Mouse (Mus musculus) liver, embryonic 14.5 days (tissue): Measurements from ENCODE around the gene Mark2. TPM values are rescaled to one million over a fixed set of nuclear protein-coding genes. Genes with fewer than 3 reads are reported as not detected.
A peak's percentile ranks its signal among the peaks of the same experiment; 100 is the strongest.

Experiments
- ATAC-seq: fragments of 200-750 bp; cut with Nextera tagmentation; 2 replicates; pipeline ENCODE4 v1.8.0; 2017; ENCODE audit warnings: moderate number of reproducible peaks, mild to moderate bottlenecking, moderate library complexity; ENCODE audit not compliant: insufficient read depth
- DNase-seq, 3 experiments: peaks; one replicate each; pipeline ENCODE4 v3.0.0-alpha.2; 2012 to 2013; ENCODE audit warnings: low read depth in 3 of 3, low spot score in 3 of 3
- H3K27ac ChIP-seq: fragments of 300-500 bp; sonication (generic); 2 replicates; pipeline ENCODE4 v1.5.1; 2014; ENCODE audit warnings: moderate library complexity, mild to moderate bottlenecking, control low read depth, inconsistent platforms
- H3K27me3 ChIP-seq: fragments of 300-500 bp; sonication (generic); 2 replicates; pipeline ENCODE4 v1.6.1; 2014; ENCODE audit warnings: mild to moderate bottlenecking, low read length, moderate library complexity; ENCODE audit not compliant: control insufficient read depth, insufficient read depth
- H3K36me3 ChIP-seq: fragments of 300-500 bp; sonication (generic); replicated peaks from 2 replicates; pipeline ENCODE4 v1.6.1; 2014; ENCODE audit warnings: low read depth; ENCODE audit not compliant: control insufficient read depth, insufficient read depth
- H3K4me1 ChIP-seq, 2 experiments: fragments of 200-500 bp in 1 of 2; fragments of 300-500 bp in 1 of 2; sonication (generic) in 1 of 2; replicated peaks; 2 replicates each; pipeline ENCODE4 v1.6.1; 2012 to 2014; ENCODE audit warnings: antibody characterized with exemption in 1 of 2, inconsistent platforms in 1 of 2, low read length in 1 of 2; ENCODE audit not compliant: control insufficient read depth in 2 of 2, insufficient read depth in 2 of 2
- H3K4me2 ChIP-seq: fragments of 300-500 bp; sonication (generic); 2 replicates; pipeline ENCODE4 v1.6.1; 2014; ENCODE audit warnings: low read depth, mild to moderate bottlenecking, control low read depth, moderate library complexity
- H3K4me3 ChIP-seq, 2 experiments: fragments of 200-500 bp in 1 of 2; fragments of 300-500 bp in 1 of 2; sonication (generic) in 1 of 2; 2 replicates each; pipeline ENCODE4 v1.5.1; 2012 to 2014; ENCODE audit warnings: low read depth in 2 of 2, low read length in 2 of 2, mild to moderate bottlenecking in 2 of 2, control low read depth in 1 of 2, inconsistent platforms in 1 of 2, moderate library complexity in 1 of 2; ENCODE audit not compliant: insufficient read depth in 1 of 2
- H3K9ac ChIP-seq: fragments of 300-500 bp; sonication (generic); replicated peaks from 2 replicates; pipeline ENCODE4 v1.6.1; 2014; ENCODE audit warnings: mild to moderate bottlenecking, control low read depth, moderate library complexity
- H3K9me3 ChIP-seq: fragments of 300-500 bp; sonication (generic); 2 replicates; pipeline ENCODE4 v1.6.1; 2016; ENCODE audit warnings: low read length, mixed read lengths; ENCODE audit not compliant: control insufficient read depth
- CTCF ChIP-seq: IDR thresholded peaks from 2 replicates; pipeline ENCODE4 v1.5.1; 2016; ENCODE audit warnings: antibody characterized with exemption, low read depth, control low read depth
- EP300 ChIP-seq: IDR thresholded peaks from 2 replicates; pipeline ENCODE4 v1.6.1; 2016; ENCODE audit warnings: antibody characterized with exemption, low read depth
- WGBS: fragments of 180-500 bp; shearing (Covaris S2); extraction: QIAGEN DNeasy Blood & Tissue Kit; methylation state at CpG from one replicate; pipeline ENCODE4 v1.1.7; 2014; ENCODE audit not compliant: insufficient replicate concordance; 5-methylcytosine and 5-hydroxymethylcytosine counted together
- polyA plus RNA-seq, 2 experiments: library from polyadenylated mRNA; depleted of rRNA in 1 of 2; stranded (reverse) in 1 of 2; unstranded in 1 of 2; fragments of >200 nt; fragmentation: Nextera tagmentation in 1 of 2; extraction: Ambion mirVana in 1 of 2; gene quantifications; 2 replicates each; pipeline versions ENCODE4 v1.2.1 to v1.2.3; 2012 to 2014

Gene Mark2
- polyA plus RNA-seq, 2 experiments = 14.3 to 17.4 TPM

- Histone ChIP-seq H3K4me2 (no peak overlapping the region), H3K36me3 (no peaks in the 10 kb centered on the region), H3K4me1 (no peaks in the 10 kb centered on the region), H3K27me3 (no peaks in the 10 kb centered on the region; the same call in 1 of the 2 replicates), H3K4me3 (no peak overlapping the region), H3K9ac (no peak overlapping the region), H3K9me3 (no peaks in the 10 kb centered on the region), H3K27ac (no peak overlapping the region)
- DNase-seq (no peak), ATAC-seq (no peak)
- WGBS = 80% methylated on average over 13 of the region's 13 CpGs
- TF ChIP-seq EP300 (no peak), CTCF (no peak)
These were observed 67.2 kb downstream of the Mark2 start for GRCm38 (mm10) chr19:7274326-7274990.

DNA sequence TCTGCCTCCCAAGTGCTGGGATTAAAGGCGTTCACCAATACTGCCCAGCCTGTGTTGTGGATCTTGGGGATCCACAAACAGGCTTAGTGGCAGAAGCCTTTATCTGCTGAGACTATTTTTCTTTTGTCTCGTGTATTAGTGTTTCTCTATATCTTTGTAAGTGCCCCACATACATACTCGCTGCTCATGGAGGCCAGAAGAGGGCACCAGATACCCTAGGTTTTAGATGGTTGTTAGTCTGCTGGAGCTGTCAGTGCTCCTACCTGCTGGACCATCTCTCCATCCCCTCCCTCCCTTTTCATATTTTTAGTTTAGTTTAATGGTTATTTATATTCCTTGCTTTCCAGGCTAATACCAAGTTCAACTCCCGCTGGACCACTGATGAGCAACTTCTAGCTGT lies 68.2 kb downstream of the Mark2 start:
- DNase-seq (no peak), ATAC-seq (no peak)
- TF ChIP-seq EP300 = no peak
- peak; percentile 53 for TF ChIP-seq CTCF
- no peak overlapping the region for H3K4me2 ChIP-seq
- no peaks in the 10 kb centered on the region for H3K9me3 ChIP-seq
- no peak overlapping the region for H3K9ac ChIP-seq
- no peaks in the 10 kb centered on the region for H3K4me1 ChIP-seq
- H3K4me3 ChIP-seq = no peak overlapping the region
- no peaks in the 10 kb centered on the region for H3K36me3 ChIP-seq
- WGBS = 67% methylated on average over 4 of the region's 4 CpGs
- H3K27me3 ChIP-seq = peaks cover 3% of the 10 kb centered on the region
- H3K27ac ChIP-seq = no peak overlapping the region

- DNase-seq (no peak), ATAC-seq (no peak)
- WGBS = 27% methylated on average over 11 of the region's 11 CpGs
- Histone ChIP-seq H3K4me3 (peak overlapping the region; percentile 51 to 61; a peak in 3 of 4 replicates), H3K36me3 (no peaks in the 10 kb centered on the region), H3K4me1 (peaks cover 0 to 3% of the 10 kb centered on the region in 2 experiments; a peak in 1 of 4 replicates), H3K9ac (no peak overlapping the region), H3K4me2 (peak overlapping the region; percentile 66), H3K9me3 (no peaks in the 10 kb centered on the region), H3K27me3 (peaks cover 15% of the 10 kb centered on the region), H3K27ac (no peak overlapping the region)
- TF ChIP-seq EP300 (no peak), CTCF (no peak)
These were observed 72.2 kb downstream of the Mark2 start for GRCm38 (mm10) chr19:7269290-7270044.

DNA sequence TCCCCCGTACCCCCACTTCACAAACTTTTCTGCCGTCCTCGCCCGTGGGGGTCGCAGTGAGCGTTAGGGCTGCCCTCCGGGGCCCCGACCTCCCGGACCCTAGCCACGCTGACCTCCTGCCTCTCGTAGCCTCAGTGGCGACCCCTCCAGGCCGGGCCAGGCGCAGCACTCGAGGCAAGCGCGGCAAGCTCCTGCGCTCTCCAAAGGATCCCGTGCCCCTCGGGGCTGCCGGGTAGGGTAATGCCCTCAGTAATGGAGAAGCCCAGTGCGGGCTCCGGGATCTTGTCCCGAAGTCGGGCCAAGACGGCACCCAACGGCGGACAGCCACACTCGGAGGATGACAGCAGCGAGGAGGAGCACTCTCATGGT lies 73.0 kb downstream of the Mark2 start:
- Histone ChIP-seq H3K9me3 (no peaks in the 10 kb centered on the region), H3K9ac (0 out of 2 replicates have a peak overlapping the region, but pooled peaks have one; percentile 7), H3K36me3 (no peaks in the 10 kb centered on the region), H3K4me2 (peak overlapping the region; percentile 66), H3K4me3 (peak overlapping the region; percentile 51 to 61), H3K27me3 (peaks cover 15% of the 10 kb centered on the region), H3K4me1 (peaks cover 0 to 3% of the 10 kb centered on the region in 2 experiments; a peak in 1 of 4 replicates), H3K27ac (no peak overlapping the region)
- peak; percentile 28; the same call in 1 of the 2 replicates for ATAC-seq
- TF ChIP-seq CTCF (peak; percentile 76), EP300 (no peak)
- peak in 2 of 3 experiments; percentile 26 to 44 for DNase-seq
- WGBS = under 1% methylated on average over 30 of the region's 30 CpGs
